Mouse (Mus musculus) megakaryocyte, embryonic 14.5 days (primary cell): Measurements from ENCODE around the gene P3h4. TPM values are rescaled to one million over a fixed set of nuclear protein-coding genes. Genes with fewer than 3 reads are reported as not detected.

ENCODE experiments used
- H3K27me3 ChIP-seq: replicated peaks from 2 replicates; pipeline ENCODE3; 2012; ENCODE audit warnings: inconsistent platforms
- H3K36me3 ChIP-seq: replicated peaks from 2 replicates; pipeline ENCODE3; 2012; ENCODE audit warnings: low read length, inconsistent platforms, mixed read lengths
- H3K4me1 ChIP-seq: 2 replicates; pipeline ENCODE4 v1.6.1; 2012; ENCODE audit warnings: inconsistent platforms
- H3K4me3 ChIP-seq: replicated peaks from 2 replicates; pipeline ENCODE3; 2012; ENCODE audit warnings: moderate library complexity, mild to moderate bottlenecking, inconsistent platforms
- H3K9me3 ChIP-seq: 2 replicates; pipeline ENCODE4 v1.6.1; 2012; ENCODE audit warnings: inconsistent platforms
- FLI1 ChIP-seq: IDR thresholded peaks from 2 replicates; pipeline ENCODE4 v1.6.1; 2012; ENCODE audit warnings: low read length, inconsistent platforms, mixed read lengths
- GATA1 ChIP-seq: IDR thresholded peaks from 3 replicates; pipeline ENCODE4 v1.6.1; 2012; ENCODE audit warnings: mixed read lengths, low read length, inconsistent platforms, borderline replicate concordance
- polyA plus RNA-seq: library from polyadenylated mRNA; stranded (reverse); fragments of >175 nt; gene quantifications from 2 replicates; pipeline ENCODE4 v1.2.3, GENCODE M21; 2012; ENCODE audit warnings: low replicate concordance; ENCODE audit not compliant: insufficient read depth

Gene P3h4
- polyA plus RNA-seq, 1 experiment = not detected

GRCm38 (mm10) chr11:100432002-100432401, 17.4 kb upstream of the P3h4 start:
- H3K36me3 ChIP-seq = peaks cover 52% of the 10 kb centered on the region
- no peak overlapping the region for H3K4me3 ChIP-seq
- no peak for TF ChIP-seq FLI1
- TF ChIP-seq GATA1 = no peak

GRCm38 (mm10) chr11:100430052-100430451, 15.4 kb upstream of the P3h4 start:
- peaks cover 23% of the 10 kb centered on the region for H3K4me1 ChIP-seq
- no peaks in the 10 kb centered on the region for H3K9me3 ChIP-seq
- H3K36me3 ChIP-seq = peaks cover 33% of the 10 kb centered on the region
- no peak overlapping the region for H3K4me3 ChIP-seq
- H3K27me3 ChIP-seq = no peaks in the 10 kb centered on the region
- TF ChIP-seq FLI1 (no peak), GATA1 (no peak)

More at GRCm38 (mm10) chr11:100432002-100432401, 17.4 kb upstream of the P3h4 start:
- no peaks in the 10 kb centered on the region for H3K9me3 ChIP-seq
- peaks cover 12% of the 10 kb centered on the region for H3K4me1 ChIP-seq
- H3K27me3 ChIP-seq = no peaks in the 10 kb centered on the region

GRCm38 (mm10) chr11:100428612-100429199, 14.1 kb upstream of the P3h4 start:
- H3K4me3 ChIP-seq = no peak overlapping the region

GRCm38 (mm10) chr11:100426820-100427219, 12.2 kb upstream of the P3h4 start:
- Histone ChIP-seq H3K36me3 (peaks cover 20% of the 10 kb centered on the region), H3K27me3 (peaks cover 27% of the 10 kb centered on the region), H3K9me3 (no peaks in the 10 kb centered on the region), H3K4me3 (no peak overlapping the region), H3K4me1 (peaks cover 18% of the 10 kb centered on the region)
- TF ChIP-seq GATA1 = no peak
- no peak for TF ChIP-seq FLI1

More at GRCm38 (mm10) chr11:100428612-100429199, 14.1 kb upstream of the P3h4 start:
- peaks cover 23% of the 10 kb centered on the region for H3K4me1 ChIP-seq
- no peaks in the 10 kb centered on the region for H3K9me3 ChIP-seq
- peaks cover 8% of the 10 kb centered on the region for H3K27me3 ChIP-seq
- TF ChIP-seq GATA1 (no peak), FLI1 (no peak)
- peaks cover 29% of the 10 kb centered on the region for H3K36me3 ChIP-seq

DNA sequence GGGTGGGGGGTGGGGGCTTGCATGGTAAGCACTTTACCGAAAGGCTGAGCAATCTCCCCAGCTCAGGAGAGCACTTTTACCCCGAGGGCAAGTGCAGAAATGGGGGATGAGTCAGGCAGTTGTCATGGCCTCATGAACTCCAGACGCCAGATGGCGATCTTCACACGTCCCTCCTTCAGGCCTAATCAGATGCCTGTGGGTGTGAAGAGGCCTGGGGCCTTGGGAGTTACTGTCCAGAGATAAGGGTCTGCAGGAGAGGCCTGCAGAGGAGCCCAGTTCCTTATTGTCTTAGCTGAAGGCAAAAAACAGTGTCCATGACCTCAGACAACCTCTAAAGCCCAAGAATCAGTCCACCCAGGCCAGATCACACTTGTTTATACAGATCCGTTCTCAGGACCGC, 11.2 kb upstream of the P3h4 start:
- Histone ChIP-seq H3K9me3 (no peaks in the 10 kb centered on the region), H3K4me3 (no peak overlapping the region), H3K27me3 (peaks cover 36% of the 10 kb centered on the region), H3K4me1 (peaks cover 15% of the 10 kb centered on the region), H3K36me3 (peaks cover 16% of the 10 kb centered on the region)
- no peak for TF ChIP-seq FLI1
- peak; percentile 87 for TF ChIP-seq GATA1

DNA sequence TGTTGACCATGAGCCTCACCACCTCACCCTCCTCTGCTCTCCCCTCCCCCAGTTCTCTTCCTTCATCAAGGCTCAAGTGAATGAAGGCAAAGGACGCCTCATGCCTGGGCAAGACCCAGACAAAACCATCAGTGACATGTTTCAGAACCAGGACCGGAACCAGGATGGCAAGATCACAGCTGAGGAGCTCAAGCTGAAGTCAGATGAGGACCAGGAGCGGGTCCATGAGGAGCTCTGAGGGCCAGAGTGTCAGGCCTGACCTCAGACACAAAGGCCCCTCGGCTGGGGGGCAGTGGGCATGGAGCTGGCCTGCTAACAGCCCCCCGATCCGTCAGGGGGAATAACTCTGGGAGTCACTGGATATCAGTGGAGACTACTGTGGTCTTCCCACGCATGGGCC, 9.2 kb upstream of the P3h4 start:
- peaks cover 48% of the 10 kb centered on the region for H3K27me3 ChIP-seq
- no peak for TF ChIP-seq FLI1
- peaks cover 20% of the 10 kb centered on the region for H3K4me1 ChIP-seq
- H3K36me3 ChIP-seq = no peaks in the 10 kb centered on the region
- H3K9me3 ChIP-seq = no peaks in the 10 kb centered on the region
- H3K4me3 ChIP-seq = no peak overlapping the region

DNA sequence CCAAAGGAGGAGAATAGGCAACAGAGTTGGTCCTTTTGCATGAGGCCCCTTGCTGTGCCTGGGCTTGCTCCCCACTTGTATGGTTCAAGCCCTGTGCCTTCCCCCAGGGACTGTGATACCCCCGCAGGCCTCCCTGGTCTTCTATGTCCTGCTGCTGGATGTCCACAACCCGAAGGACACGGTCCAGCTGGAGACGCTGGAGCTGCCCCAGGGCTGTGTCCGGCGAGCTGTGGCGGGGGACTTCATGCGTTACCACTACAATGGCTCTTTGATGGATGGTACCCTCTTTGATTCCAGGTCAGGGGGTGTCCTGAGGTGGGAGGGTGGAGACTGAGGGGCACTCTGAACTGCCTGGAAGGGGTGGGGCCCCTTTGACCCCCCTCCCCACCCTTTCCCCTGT, 6.9 kb upstream of the P3h4 start:
- Histone ChIP-seq H3K4me1 (peaks cover 16% of the 10 kb centered on the region), H3K27me3 (peaks cover 60% of the 10 kb centered on the region), H3K36me3 (no peaks in the 10 kb centered on the region), H3K4me3 (no peak overlapping the region), H3K9me3 (no peaks in the 10 kb centered on the region)
- TF ChIP-seq GATA1 (no peak), FLI1 (no peak)

DNA sequence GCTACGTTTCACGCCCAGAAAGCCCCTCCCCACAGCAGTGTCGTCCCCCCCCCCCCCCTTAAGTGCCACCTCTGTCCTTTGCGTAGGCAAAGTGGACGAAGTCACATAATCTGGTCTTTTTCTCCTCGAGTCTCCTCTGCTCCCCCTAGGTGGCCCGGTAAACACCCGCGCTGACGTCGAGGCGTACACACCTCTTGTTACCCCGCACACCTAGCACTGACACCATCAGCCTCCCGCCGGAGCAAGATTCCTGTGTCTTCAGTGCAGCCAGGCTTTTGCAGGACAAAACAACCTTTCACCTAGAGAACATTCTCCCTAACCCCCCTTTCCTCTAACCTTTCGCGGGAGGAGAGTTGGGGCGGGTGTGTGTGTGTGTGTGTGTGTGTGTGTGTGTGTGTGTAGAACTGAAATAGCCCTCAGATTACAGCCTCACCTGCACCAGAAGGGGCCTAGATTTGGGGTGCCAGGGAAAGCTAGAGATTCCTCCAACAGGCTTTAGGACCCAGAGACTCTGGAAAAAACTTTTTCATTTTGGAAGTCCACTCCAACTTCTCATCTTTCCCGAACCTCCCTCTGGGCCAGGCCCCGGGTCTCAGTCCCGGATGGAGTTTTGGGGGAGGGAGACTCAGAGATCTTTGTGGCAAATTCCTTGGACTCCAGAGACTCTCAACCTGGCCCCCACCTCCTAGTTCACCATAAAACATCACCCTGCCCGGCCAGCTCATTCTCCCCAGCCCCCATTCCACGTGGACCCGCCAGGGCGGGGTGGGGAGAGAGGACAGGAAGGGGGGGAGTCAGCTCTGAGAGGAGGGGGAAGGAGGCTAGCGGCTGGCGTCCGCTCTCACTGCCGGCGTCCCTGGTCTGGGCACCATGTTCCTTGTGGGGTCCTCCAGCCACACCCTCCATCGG, 532 bp upstream of the P3h4 start, which contains the start of gene Fkbp10:
Fkbp10 (plus strand) TSS at position 784 of the 909 bp plus-strand sequence.
- no peak for TF ChIP-seq FLI1
- TF ChIP-seq GATA1 = no peak
- H3K4me3 ChIP-seq = peak within 1 kb of the TSS; percentile 90
- no peaks in the 10 kb centered on the region for H3K36me3 ChIP-seq
- H3K27me3 ChIP-seq = peaks cover 76% of the 10 kb centered on the region
- H3K9me3 ChIP-seq = no peaks in the 10 kb centered on the region
- peaks cover 17% of the 10 kb centered on the region for H3K4me1 ChIP-seq

DNA sequence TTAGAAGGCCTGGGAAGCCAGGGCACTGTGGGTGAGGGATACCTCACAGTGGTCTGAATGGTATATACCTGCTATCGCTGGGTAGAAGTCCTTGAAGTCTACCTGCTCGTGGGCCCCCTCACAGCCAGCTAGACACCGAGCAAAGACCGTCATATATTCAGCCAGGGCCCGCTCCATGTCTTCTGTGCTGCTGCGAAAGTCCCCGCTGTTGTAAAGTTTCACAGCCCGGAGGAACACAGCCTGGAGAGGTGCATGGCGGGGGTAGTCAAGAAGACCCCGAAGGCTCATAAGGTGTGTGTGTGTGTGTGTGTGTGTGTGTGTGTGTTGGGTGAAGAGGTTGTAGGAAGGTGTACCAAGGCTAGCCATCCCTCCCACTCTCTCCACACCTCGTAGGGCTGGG, 1.1 kb downstream of the P3h4 start:
- H3K4me1 ChIP-seq = peaks cover 15% of the 10 kb centered on the region
- H3K4me3 ChIP-seq = peak overlapping the region; percentile 90
- no peaks in the 10 kb centered on the region for H3K9me3 ChIP-seq
- H3K27me3 ChIP-seq = peaks cover 85% of the 10 kb centered on the region
- TF ChIP-seq GATA1 (no peak), FLI1 (no peak)
- no peaks in the 10 kb centered on the region for H3K36me3 ChIP-seq

DNA sequence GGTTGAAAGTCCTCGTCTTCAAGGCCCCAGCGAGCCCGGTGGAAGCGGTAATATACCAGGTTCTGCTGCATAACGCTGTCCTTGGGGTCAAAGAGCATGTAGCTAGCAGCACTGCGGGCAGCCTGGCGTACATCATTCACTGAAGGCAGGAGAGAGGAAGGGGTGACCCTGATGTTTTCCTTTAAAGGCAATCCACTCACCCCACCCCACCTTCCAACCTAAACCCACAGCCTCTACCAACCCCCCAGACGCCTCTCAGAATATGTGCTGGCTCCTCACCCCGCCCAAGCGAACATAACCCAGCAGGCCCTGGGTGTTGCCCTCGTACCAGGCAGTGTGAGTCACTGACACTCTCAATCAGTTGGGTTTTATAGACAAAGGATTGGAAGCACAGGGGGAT, 2.9 kb downstream of the P3h4 start:
- H3K4me1 ChIP-seq = peaks cover 23% of the 10 kb centered on the region
- H3K4me3 ChIP-seq = no peak overlapping the region
- TF ChIP-seq FLI1 (no peak), GATA1 (no peak)
- H3K36me3 ChIP-seq = no peaks in the 10 kb centered on the region
- peaks cover 89% of the 10 kb centered on the region for H3K27me3 ChIP-seq
- H3K9me3 ChIP-seq = no peaks in the 10 kb centered on the region
